Mouse (Mus musculus) left cerebral cortex, adult 9 months (tissue): ENCODE measurements around the gene Kcnmb4.
A peak's percentile ranks its signal among the peaks of the same experiment; 100 is the strongest.

Experiments used
- DNase-seq, 2 experiments: peaks; one replicate each; pipeline ENCODE4 v3.0.0; 2022; ENCODE audit warnings: low spot score in 2 of 2

Gene Kcnmb4

GRCm38 (mm10) chr10:116473759-116474549 lies at the start of gene Kcnmb4:
Gene Kcnmb4 (minus strand): TSS chr10:116473878.
- no peak for DNase-seq

GRCm38 (mm10) chr10:116519588-116519987 lies 45.9 kb upstream of the Kcnmb4 start:
- DNase-seq, result no peak

GRCm38 (mm10) chr10:116515590-116515989 lies 41.9 kb upstream of the Kcnmb4 start:
- no peak for DNase-seq

GRCm38 (mm10) chr10:116515158-116515557 lies 41.5 kb upstream of the Kcnmb4 start:
- no peak for DNase-seq

GRCm38 (mm10) chr10:116513254-116513635 lies 39.6 kb upstream of the Kcnmb4 start:
- no peak for DNase-seq

- no peak for DNase-seq
Measured at GRCm38 (mm10) chr10:116512521-116513253, 39.0 kb upstream of the Kcnmb4 start.

GRCm38 (mm10) chr10:116505303-116506014 lies 31.8 kb upstream of the Kcnmb4 start:
- no peak for DNase-seq

GRCm38 (mm10) chr10:116492768-116493167 lies 19.1 kb upstream of the Kcnmb4 start:
- no peak for DNase-seq

- peak in 1 of 2 experiments; percentile 31 for DNase-seq
Measured at GRCm38 (mm10) chr10:116486895-116487747, 13.4 kb upstream of the Kcnmb4 start.

GRCm38 (mm10) chr10:116481917-116482316 lies 8.2 kb upstream of the Kcnmb4 start:
- no peak for DNase-seq

GRCm38 (mm10) chr10:116480988-116481387 lies 7.3 kb upstream of the Kcnmb4 start:
- DNase-seq, result no peak

- no peak for DNase-seq
Measured at GRCm38 (mm10) chr10:116476559-116476958, 2.9 kb upstream of the Kcnmb4 start.

GRCm38 (mm10) chr10:116475725-116476124 lies 2.0 kb upstream of the Kcnmb4 start:
- DNase-seq, result no peak

GRCm38 (mm10) chr10:116473071-116473758 lies 463 bp downstream of the Kcnmb4 start:
- DNase-seq, result no peak

GRCm38 (mm10) chr10:116472579-116472978 lies 1.1 kb downstream of the Kcnmb4 start:
- no peak for DNase-seq

- no peak for DNase-seq
Measured at GRCm38 (mm10) chr10:116470306-116470925, 3.3 kb downstream of the Kcnmb4 start.

GRCm38 (mm10) chr10:116468094-116468493 lies 5.6 kb downstream of the Kcnmb4 start:
- DNase-seq, result no peak

GRCm38 (mm10) chr10:116463753-116464345 lies 9.8 kb downstream of the Kcnmb4 start:
- DNase-seq, result no peak

GRCm38 (mm10) chr10:116461443-116461842 lies 12.2 kb downstream of the Kcnmb4 start:
- no peak for DNase-seq

- DNase-seq, result no peak
Measured at GRCm38 (mm10) chr10:116458786-116459185, 14.9 kb downstream of the Kcnmb4 start.
